Mouse (Mus musculus) stomach, postnatal 0 days (tissue): Measurements from ENCODE around the gene Cytip. TPM values are rescaled to one million over a fixed set of nuclear protein-coding genes. Genes with fewer than 3 reads are reported as not detected.

Source experiments
- ATAC-seq: fragments of 200-750 bp; cut with Nextera tagmentation; 2 replicates; pipeline ENCODE4 v1.8.0; 2017; ENCODE audit not compliant: low FRiP score, low TSS enrichment
- DNase-seq: peaks from one replicate; pipeline ENCODE4 v3.0.0-alpha.2; 2016; ENCODE audit warnings: low spot score
- H3K27ac ChIP-seq: fragments of 300-500 bp; sonication (generic); replicated peaks from 2 replicates; pipeline ENCODE4 v1.5.1; 2014; ENCODE audit warnings: mild to moderate bottlenecking, control low read depth
- H3K27me3 ChIP-seq: fragments of 300-500 bp; sonication (generic); 2 replicates; pipeline ENCODE4 v1.6.1; 2014; ENCODE audit warnings: low read length; ENCODE audit not compliant: control insufficient read depth, insufficient read depth
- H3K36me3 ChIP-seq: fragments of 300-500 bp; sonication (generic); 2 replicates; pipeline ENCODE4 v1.6.1; 2014; ENCODE audit warnings: low read length, mixed read lengths; ENCODE audit not compliant: control insufficient read depth, insufficient read depth
- H3K4me1 ChIP-seq: fragments of 300-500 bp; sonication (generic); replicated peaks from 2 replicates; pipeline ENCODE4 v1.6.1; 2014; ENCODE audit warnings: antibody characterized with exemption; ENCODE audit not compliant: control insufficient read depth, insufficient read depth
- H3K4me2 ChIP-seq: fragments of 300-500 bp; sonication (generic); replicated peaks from 2 replicates; pipeline ENCODE4 v1.6.1; 2014; ENCODE audit warnings: low read depth, mild to moderate bottlenecking, control low read depth, moderate library complexity
- H3K4me3 ChIP-seq: fragments of 300-500 bp; sonication (generic); 2 replicates; pipeline ENCODE4 v1.5.1; 2014; ENCODE audit warnings: low read depth, low read length, control low read depth
- H3K9ac ChIP-seq: fragments of 300-500 bp; sonication (generic); 2 replicates; pipeline ENCODE4 v1.6.1; 2014; ENCODE audit warnings: mild to moderate bottlenecking, low read length, control low read depth, mixed read lengths
- H3K9me3 ChIP-seq: fragments of 300-500 bp; sonication (generic); 2 replicates; pipeline ENCODE4 v1.6.1; 2016; ENCODE audit warnings: low read length; ENCODE audit not compliant: control insufficient read depth
- CTCF ChIP-seq: IDR thresholded peaks from 2 replicates; pipeline ENCODE4 v1.5.1; 2016; ENCODE audit warnings: antibody characterized with exemption, low read depth, mild to moderate bottlenecking, moderate library complexity
- EP300 ChIP-seq: optimal IDR thresholded peaks from 2 replicates; pipeline ENCODE3; 2016; ENCODE audit warnings: antibody characterized with exemption
- WGBS: fragments of 180-500 bp; shearing (Covaris S2); extraction: QIAGEN DNeasy Blood & Tissue Kit; methylation state at CpG from one replicate; pipeline ENCODE4 v1.1.7; 2014; 5-methylcytosine and 5-hydroxymethylcytosine counted together
- polyA plus RNA-seq: library from polyadenylated mRNA; unstranded; fragments of >200 nt; fragmentation: Nextera tagmentation; extraction: Ambion mirVana; gene quantifications from 2 replicates; pipeline ENCODE4 v1.2.1, GENCODE M21; 2015

Gene Cytip
- polyA plus RNA-seq: 0.87 and 1.2 TPM in 2 replicates

DNA sequence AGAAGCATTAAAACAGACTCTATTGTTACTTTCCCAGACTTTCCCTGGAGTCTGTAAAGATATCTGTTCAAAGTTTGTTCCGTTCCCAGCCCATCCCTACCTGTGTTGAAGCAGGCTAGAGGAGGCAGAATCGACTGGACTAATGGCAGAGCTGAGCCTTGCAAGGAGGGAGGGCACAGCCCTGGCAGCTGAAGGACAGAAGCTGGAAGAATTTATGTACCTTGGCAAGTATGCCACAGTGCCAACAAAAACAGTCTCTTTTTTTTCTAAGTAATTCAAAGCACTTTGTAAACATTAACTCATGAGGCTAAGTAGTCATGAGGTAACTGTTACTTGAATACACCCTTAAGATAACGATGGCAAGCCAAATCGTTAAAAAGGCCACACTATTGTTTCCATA, at the start of gene Cytip:
TSS of gene Cytip (minus strand) at position 187 of the 400 bp plus-strand sequence.
- H3K27me3 ChIP-seq: no peaks in the 10 kb centered on the region
- no peak within 1 kb of the TSS for H3K4me2 ChIP-seq
- DNase-seq (peak; percentile 39), ATAC-seq (peak; percentile 89)
- WGBS: 51% methylated on average over 4 of the region's 4 CpGs
- H3K4me3 ChIP-seq: no peak within 1 kb of the TSS
- H3K9me3 ChIP-seq: no peaks in the 10 kb centered on the region
- H3K4me1 ChIP-seq: no peaks in the 10 kb centered on the region
- no peaks in the 10 kb centered on the region for H3K36me3 ChIP-seq
- TF ChIP-seq CTCF: no peak
- TF ChIP-seq EP300: no peak
- no peak within 1 kb of the TSS for H3K27ac ChIP-seq
- no peak within 1 kb of the TSS for H3K9ac ChIP-seq

DNA sequence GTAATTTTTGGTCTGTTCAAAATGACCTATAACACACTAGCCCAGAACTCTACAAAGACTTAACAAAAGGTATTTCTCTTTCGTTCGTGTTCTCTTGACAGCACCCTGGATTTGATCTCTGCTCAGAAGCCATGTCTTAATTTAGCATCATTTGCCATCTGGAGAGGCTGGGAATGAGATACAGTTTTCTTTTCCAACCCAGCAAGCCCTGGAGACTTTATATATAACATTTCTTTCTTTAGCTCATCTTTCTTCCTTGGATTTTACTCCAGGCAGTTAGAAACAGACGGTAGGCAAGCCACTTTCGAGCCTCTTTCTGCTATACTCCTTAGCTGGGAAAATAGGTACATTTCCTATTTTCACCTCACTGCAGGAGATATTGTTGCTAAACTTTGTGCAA, 45.3 kb upstream of the Cytip start:
- TF ChIP-seq EP300: no peak
- no peaks in the 10 kb centered on the region for H3K4me1 ChIP-seq
- no peak overlapping the region for H3K9ac ChIP-seq
- H3K4me3 ChIP-seq: no peak overlapping the region
- no peaks in the 10 kb centered on the region for H3K9me3 ChIP-seq
- no peaks in the 10 kb centered on the region for H3K36me3 ChIP-seq
- ATAC-seq (no peak), DNase-seq (no peak)
- 68% methylated on average over 4 of the region's 4 CpGs for WGBS
- H3K27me3 ChIP-seq: no peaks in the 10 kb centered on the region
- H3K27ac ChIP-seq: no peak overlapping the region
- no peak overlapping the region for H3K4me2 ChIP-seq

DNA sequence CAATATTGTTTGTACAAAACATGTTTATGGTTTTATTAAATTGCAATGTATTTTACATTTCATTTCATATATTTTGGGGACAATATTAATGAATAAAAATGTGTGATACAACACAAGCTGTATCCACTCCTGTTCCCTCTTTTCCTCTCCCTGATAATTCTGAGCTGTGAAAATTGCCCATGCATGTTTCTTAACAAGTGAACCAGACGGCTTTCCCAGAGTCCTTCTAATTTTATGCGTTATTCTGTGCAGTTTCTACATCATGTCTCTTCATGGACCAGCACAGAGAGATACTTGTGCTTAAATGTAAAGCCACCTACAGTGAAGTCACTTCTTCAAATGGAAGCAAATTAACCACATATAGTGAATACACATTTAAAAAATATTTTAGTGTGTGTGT, 42.2 kb upstream of the Cytip start:
- Histone ChIP-seq H3K27ac (no peak overlapping the region), H3K27me3 (no peaks in the 10 kb centered on the region), H3K4me1 (no peaks in the 10 kb centered on the region), H3K9ac (no peak overlapping the region), H3K4me3 (no peak overlapping the region), H3K4me2 (no peak overlapping the region), H3K9me3 (no peaks in the 10 kb centered on the region), H3K36me3 (no peaks in the 10 kb centered on the region)
- no peak for ATAC-seq
- DNase-seq: no peak
- WGBS: 69% methylated on average over 2 of the region's 2 CpGs
- no peak for TF ChIP-seq EP300
- no peak for TF ChIP-seq CTCF

DNA sequence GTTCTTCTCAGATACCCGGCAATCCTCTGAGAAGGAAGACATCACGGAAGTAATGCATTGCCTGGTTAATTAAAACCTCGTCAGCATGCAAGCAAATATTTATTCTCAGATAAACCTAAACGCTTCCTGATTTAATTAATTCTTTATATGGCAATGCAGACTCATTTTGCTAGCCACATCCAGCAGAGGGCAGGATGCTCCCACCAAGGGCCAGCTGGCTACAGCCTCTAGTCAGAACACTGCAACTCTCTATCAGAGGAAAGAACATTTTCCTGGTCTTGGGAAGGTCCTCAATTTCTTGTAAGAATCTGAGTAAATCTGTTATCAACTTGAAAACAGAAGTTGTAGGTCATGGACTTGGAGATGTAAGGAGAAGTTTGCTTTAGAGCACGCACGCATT, 4.1 kb upstream of the Cytip start:
- H3K4me2 ChIP-seq: no peak overlapping the region
- WGBS: 50% methylated on average over 6 of the region's 6 CpGs
- no peak overlapping the region for H3K9ac ChIP-seq
- H3K4me1 ChIP-seq: no peaks in the 10 kb centered on the region
- H3K27me3 ChIP-seq: no peaks in the 10 kb centered on the region
- H3K36me3 ChIP-seq: no peaks in the 10 kb centered on the region
- no peak overlapping the region for H3K4me3 ChIP-seq
- DNase-seq (peak; percentile 78), ATAC-seq (peak; percentile 69)
- H3K9me3 ChIP-seq: no peaks in the 10 kb centered on the region
- TF ChIP-seq EP300: no peak
- peak; percentile 85 for TF ChIP-seq CTCF
- no peak overlapping the region for H3K27ac ChIP-seq

DNA sequence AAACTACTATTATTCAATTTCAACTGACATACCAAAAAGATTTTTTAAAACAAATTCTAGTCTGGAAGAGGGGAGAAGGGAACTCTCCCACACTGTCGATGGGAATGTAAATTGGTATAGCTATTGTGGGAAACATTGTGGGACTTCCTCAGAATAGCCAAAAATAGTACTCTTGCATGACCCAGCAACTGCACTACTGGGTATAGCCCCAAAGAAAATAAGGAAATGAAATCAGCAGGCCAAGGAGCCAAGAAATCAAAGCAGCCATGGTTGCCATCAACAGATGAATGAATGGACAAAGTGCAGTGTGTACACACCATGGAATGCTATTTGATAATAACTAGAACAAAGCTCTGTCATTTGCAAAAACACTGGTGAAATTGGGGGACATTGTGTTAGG, 1.5 kb upstream of the Cytip start:
- no peaks in the 10 kb centered on the region for H3K36me3 ChIP-seq
- H3K4me3 ChIP-seq: no peak overlapping the region
- H3K4me2 ChIP-seq: no peak overlapping the region
- H3K9me3 ChIP-seq: no peaks in the 10 kb centered on the region
- H3K27me3 ChIP-seq: no peaks in the 10 kb centered on the region
- no peak for ATAC-seq
- 41% methylated on average over 1 of the region's 1 CpGs for WGBS
- H3K9ac ChIP-seq: no peak overlapping the region
- no peak for DNase-seq
- no peak for TF ChIP-seq EP300
- no peak for TF ChIP-seq CTCF
- no peak overlapping the region for H3K27ac ChIP-seq
- no peaks in the 10 kb centered on the region for H3K4me1 ChIP-seq

DNA sequence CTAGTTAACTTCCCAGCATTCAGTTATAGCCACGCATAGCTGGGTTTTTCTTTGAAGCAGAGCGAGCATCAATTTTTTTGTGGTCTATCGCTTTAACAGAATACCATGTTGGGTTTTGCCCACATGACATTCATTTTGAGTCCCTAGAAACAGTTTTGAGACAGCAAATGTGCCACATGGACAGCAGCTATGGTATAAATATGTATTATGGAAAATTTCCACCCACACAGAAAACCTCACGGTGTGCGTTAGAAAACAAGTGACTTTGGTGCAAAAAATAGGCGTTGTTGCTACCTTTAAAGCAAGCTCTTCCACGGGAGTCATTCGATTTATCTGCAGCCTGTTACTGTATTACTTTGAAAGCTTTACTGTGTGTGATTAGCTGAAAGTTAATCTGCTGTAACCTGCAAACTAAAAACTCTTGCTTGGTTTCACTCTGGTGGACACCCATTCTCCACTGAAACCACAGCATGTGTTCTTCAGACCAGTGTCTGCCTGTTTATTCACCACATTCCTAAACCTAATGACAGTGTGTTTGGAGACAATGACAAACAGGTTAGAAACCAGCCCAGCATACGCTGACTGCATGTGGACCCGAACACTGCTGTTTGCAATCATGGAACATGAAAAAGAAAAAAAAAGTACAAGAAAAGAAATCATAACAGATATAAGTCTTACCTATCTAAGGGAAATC, 763 bp downstream of the Cytip start:
- TF ChIP-seq CTCF: no peak
- no peak for TF ChIP-seq EP300
- Histone ChIP-seq H3K4me1 (no peaks in the 10 kb centered on the region), H3K4me2 (no peak overlapping the region), H3K27ac (no peak overlapping the region), H3K9ac (no peak overlapping the region), H3K27me3 (no peaks in the 10 kb centered on the region), H3K9me3 (no peaks in the 10 kb centered on the region), H3K4me3 (no peak overlapping the region), H3K36me3 (no peaks in the 10 kb centered on the region)
- 77% methylated on average over 10 of the region's 10 CpGs for WGBS
- DNase-seq (no peak), ATAC-seq (no peak)
